Mouse (Mus musculus) lung, postnatal 0 days (tissue): ENCODE measurements around the gene Nkx1-2. TPM values are rescaled to one million over a fixed set of nuclear protein-coding genes. Genes with fewer than 3 reads are reported as not detected.
A peak's percentile ranks its signal among the peaks of the same experiment; 100 is the strongest.

Experiments used
- ATAC-seq: fragments of 200-750 bp; cut with Nextera tagmentation; 2 replicates; pipeline ENCODE4 v1.8.0; 2017; ENCODE audit warnings: moderate library complexity
- DNase-seq: peaks from one replicate; pipeline ENCODE4 v3.0.0-alpha.2; 2016; ENCODE audit warnings: low spot score
- H3K27ac ChIP-seq: fragments of 300-500 bp; sonication (generic); 2 replicates; pipeline ENCODE4 v1.5.1; 2014; ENCODE audit warnings: antibody characterized with exemption, mild to moderate bottlenecking, low read length, mixed read lengths
- H3K27me3 ChIP-seq: fragments of 300-500 bp; sonication (generic); replicated peaks from 2 replicates; pipeline ENCODE4 v1.6.1; 2014; ENCODE audit warnings: low read length, mixed read lengths; ENCODE audit not compliant: insufficient read depth
- H3K36me3 ChIP-seq: fragments of 300-500 bp; sonication (generic); 2 replicates; pipeline ENCODE4 v1.6.1; 2014; ENCODE audit warnings: low read length, mixed read lengths; ENCODE audit not compliant: insufficient read depth
- H3K4me1 ChIP-seq: fragments of 300-500 bp; sonication (generic); 2 replicates; pipeline ENCODE4 v1.6.1; 2014; ENCODE audit warnings: antibody characterized with exemption, low read depth, low read length, mixed read lengths; ENCODE audit not compliant: insufficient read depth
- H3K4me2 ChIP-seq: fragments of 300-500 bp; sonication (generic); replicated peaks from 2 replicates; pipeline ENCODE4 v1.6.1; 2014; ENCODE audit warnings: low read depth, mild to moderate bottlenecking, low read length, moderate library complexity, mixed read lengths
- H3K4me3 ChIP-seq: fragments of 300-500 bp; sonication (generic); 2 replicates; pipeline ENCODE4 v1.5.1; 2014; ENCODE audit warnings: low read depth, low read length
- H3K9ac ChIP-seq: fragments of 300-500 bp; sonication (generic); replicated peaks from 2 replicates; pipeline ENCODE4 v1.6.1; 2014; ENCODE audit warnings: low read depth, mild to moderate bottlenecking
- H3K9me3 ChIP-seq: fragments of 300-500 bp; sonication (generic); 2 replicates; pipeline ENCODE4 v1.6.1; 2016; ENCODE audit warnings: low read length, mixed read lengths
- CTCF ChIP-seq: IDR thresholded peaks from 2 replicates; pipeline ENCODE4 v1.5.1; 2016; ENCODE audit warnings: antibody characterized with exemption, mild to moderate bottlenecking
- EP300 ChIP-seq: IDR thresholded peaks from 2 replicates; pipeline ENCODE4 v1.6.1; 2016; ENCODE audit warnings: antibody characterized with exemption, mild to moderate bottlenecking, control low read depth
- WGBS: fragments of 180-500 bp; shearing (Covaris S2); extraction: QIAGEN DNeasy Blood & Tissue Kit; methylation state at CpG from one replicate; pipeline ENCODE4 v1.1.7; 2014; 5-methylcytosine and 5-hydroxymethylcytosine counted together
- polyA plus RNA-seq: library from polyadenylated mRNA; unstranded; fragments of >200 nt; fragmentation: Nextera tagmentation; extraction: Ambion mirVana; gene quantifications from 2 replicates; pipeline ENCODE4 v1.2.1, GENCODE M21; 2015

Gene Nkx1-2
- polyA plus RNA-seq, 1 experiment from 2014 or later, result not detected

DNA sequence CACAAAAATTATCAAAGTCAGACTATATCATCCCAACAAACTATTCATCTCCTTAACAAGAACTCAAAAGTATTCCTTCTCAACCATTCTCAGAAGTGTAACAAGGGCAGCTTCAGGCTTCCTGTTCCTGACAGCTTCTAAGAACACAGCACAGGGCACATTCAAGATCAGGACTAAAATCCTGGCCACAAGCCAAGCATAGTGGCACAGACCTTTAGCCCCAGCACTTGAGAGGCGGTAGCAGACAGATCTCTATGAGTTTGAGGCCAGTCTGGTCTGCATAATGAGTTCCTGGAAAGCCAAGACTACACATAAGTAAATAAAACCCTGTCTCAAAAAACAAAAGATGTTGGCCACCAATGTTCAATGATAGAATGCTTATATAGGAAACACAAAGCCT, 33.6 kb downstream of the Nkx1-2 start:
- H3K27me3 ChIP-seq, result no peaks in the 10 kb centered on the region
- no peaks in the 10 kb centered on the region for H3K9me3 ChIP-seq
- TF ChIP-seq EP300 (no peak), CTCF (no peak)
- no peak overlapping the region for H3K9ac ChIP-seq
- no peaks in the 10 kb centered on the region for H3K4me1 ChIP-seq
- 24% methylated on average over 1 of the region's 1 CpGs for WGBS
- H3K27ac ChIP-seq, result no peak overlapping the region
- no peak overlapping the region for H3K4me2 ChIP-seq
- DNase-seq (no peak), ATAC-seq (no peak)
- H3K36me3 ChIP-seq, result peaks cover 24% of the 10 kb centered on the region; the same call in 1 of the 2 replicates
- no peak overlapping the region for H3K4me3 ChIP-seq

DNA sequence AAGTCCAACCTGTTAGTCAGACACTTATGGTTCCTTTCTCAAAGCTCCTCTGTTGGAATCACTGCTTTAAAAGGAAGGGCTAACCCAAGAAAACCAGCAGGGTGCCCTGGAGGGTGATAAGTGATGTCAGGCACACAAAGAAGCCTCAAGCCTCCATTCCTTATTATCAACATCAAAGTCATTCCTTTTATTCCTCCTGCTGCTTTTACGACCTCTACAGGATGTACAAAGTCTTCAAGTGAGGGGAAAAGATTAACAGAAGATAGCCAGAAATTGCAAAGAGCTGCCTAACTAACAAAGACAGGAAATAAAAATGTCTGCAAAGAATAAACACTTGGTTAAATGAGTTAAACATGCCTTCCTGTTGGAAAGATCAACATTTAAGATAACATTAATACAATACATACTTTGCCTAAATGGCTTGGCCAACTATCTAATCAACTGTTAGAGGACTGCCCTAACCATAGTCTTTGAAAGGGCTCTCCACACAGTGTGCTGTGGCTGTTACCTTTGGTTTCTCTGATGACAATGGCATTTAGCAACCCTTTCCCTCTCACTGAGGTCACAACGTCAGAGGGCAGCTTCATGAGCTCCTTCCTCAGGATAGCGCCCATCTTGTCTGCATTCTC, 40.2 kb downstream of the Nkx1-2 start:
- H3K4me3 ChIP-seq, result no peak overlapping the region
- no peaks in the 10 kb centered on the region for H3K27me3 ChIP-seq
- peaks cover 4% of the 10 kb centered on the region; the same call in 1 of the 2 replicates for H3K4me1 ChIP-seq
- no peak overlapping the region for H3K4me2 ChIP-seq
- peaks cover 46% of the 10 kb centered on the region; the same call in 1 of the 2 replicates for H3K36me3 ChIP-seq
- DNase-seq, result peak; percentile 52
- WGBS, result 34% methylated on average over 3 of the region's 3 CpGs
- H3K9ac ChIP-seq, result no peak overlapping the region
- H3K9me3 ChIP-seq, result no peaks in the 10 kb centered on the region
- peak; percentile 75 for ATAC-seq
- no peak overlapping the region for H3K27ac ChIP-seq
- peak; percentile 20; the same call in 1 of the 2 replicates for TF ChIP-seq CTCF
- peak; percentile 88 for TF ChIP-seq EP300

DNA sequence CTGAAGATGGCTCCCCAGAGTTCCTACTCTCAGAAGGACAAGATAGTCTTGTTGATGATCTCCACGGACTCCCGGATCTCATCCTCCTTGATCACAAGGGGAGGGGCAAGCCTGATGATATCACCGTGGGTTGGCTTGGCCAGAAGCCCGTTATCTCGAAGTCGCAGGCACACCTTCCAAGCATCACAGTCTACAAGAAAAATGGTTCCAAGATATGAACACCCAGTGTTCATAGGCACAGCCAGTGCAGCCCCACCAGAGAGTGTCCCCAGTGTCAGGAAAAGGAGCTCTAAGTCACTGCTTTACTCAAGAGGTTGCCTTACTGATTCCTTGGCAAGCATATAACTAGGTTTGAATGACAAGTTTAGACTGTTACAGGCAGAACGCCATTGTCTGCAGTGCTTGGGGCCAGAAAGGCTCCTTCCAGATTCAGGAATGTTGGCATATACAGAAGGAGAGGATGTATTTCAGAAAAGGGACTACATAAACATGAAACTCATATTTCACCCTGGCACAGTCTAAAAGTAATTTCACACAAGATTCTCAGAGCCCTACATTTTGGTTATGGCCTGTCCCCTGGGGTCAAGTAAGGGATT, 41.2 kb downstream of the Nkx1-2 start:
- Histone ChIP-seq H3K9ac (no peak overlapping the region), H3K4me2 (no peak overlapping the region), H3K4me3 (no peak overlapping the region), H3K27me3 (no peaks in the 10 kb centered on the region), H3K36me3 (peaks cover 39% of the 10 kb centered on the region; the same call in 1 of the 2 replicates), H3K27ac (no peak overlapping the region), H3K4me1 (peaks cover 4% of the 10 kb centered on the region; the same call in 1 of the 2 replicates), H3K9me3 (no peaks in the 10 kb centered on the region)
- DNase-seq (no peak), ATAC-seq (no peak)
- no peak for TF ChIP-seq CTCF
- no peak for TF ChIP-seq EP300
- WGBS, result 63% methylated on average over 7 of the region's 7 CpGs

DNA sequence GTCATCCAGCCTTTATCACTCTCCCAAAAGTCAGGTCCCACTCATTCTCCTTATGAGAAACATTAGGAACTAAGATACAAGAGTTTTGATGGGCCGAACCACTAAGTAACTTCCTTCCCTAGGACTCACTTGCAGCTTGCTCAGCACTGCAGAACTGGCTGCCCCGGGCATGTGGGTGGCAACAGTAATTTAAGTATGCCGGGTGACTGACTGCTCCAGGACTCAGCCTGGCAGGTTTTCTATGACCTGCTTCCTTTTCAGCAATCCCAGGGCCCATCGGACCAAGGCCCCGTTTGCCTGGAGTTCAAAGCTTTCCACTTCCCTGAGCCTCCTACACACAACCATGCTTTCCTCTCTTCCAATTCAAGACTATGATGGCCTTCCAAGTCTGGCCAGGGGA, 42.9 kb downstream of the Nkx1-2 start:
- Histone ChIP-seq H3K4me2 (no peak overlapping the region), H3K27me3 (no peaks in the 10 kb centered on the region), H3K9ac (no peak overlapping the region), H3K4me3 (no peak overlapping the region), H3K36me3 (peaks cover 29% of the 10 kb centered on the region; the same call in 1 of the 2 replicates), H3K4me1 (peaks cover 4% of the 10 kb centered on the region; the same call in 1 of the 2 replicates), H3K27ac (no peak overlapping the region), H3K9me3 (no peaks in the 10 kb centered on the region)
- TF ChIP-seq EP300 (no peak), CTCF (no peak)
- ATAC-seq (no peak), DNase-seq (no peak)
- 81% methylated on average over 5 of the region's 5 CpGs for WGBS

DNA sequence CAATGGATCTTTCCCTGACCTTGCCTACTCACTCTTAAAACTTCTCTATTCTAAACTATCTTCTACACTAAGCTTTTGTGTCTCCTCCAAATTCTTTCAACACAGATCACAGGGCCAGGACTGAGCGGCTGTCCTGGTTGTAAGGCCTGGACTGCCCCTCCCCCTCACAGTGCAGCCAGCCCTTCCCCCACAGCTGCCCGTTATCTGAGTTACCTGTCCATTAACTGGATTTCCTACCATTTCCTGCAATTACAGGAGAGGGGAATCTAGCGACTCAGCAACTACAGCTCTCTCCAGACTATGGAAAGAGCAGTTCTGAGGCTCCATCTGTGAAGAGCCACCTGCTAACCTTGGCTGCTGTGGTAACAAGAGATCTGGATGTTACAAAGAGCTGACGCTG, 43.5 kb downstream of the Nkx1-2 start:
- Histone ChIP-seq H3K9ac (no peak overlapping the region), H3K27me3 (no peaks in the 10 kb centered on the region), H3K4me3 (no peak overlapping the region), H3K4me2 (no peak overlapping the region), H3K36me3 (peaks cover 25% of the 10 kb centered on the region; the same call in 1 of the 2 replicates), H3K9me3 (no peaks in the 10 kb centered on the region), H3K4me1 (peaks cover 4% of the 10 kb centered on the region; the same call in 1 of the 2 replicates), H3K27ac (no peak overlapping the region)
- ATAC-seq (no peak), DNase-seq (no peak)
- no peak for TF ChIP-seq CTCF
- TF ChIP-seq EP300, result no peak
- WGBS, result 51% methylated on average over 4 of the region's 4 CpGs

DNA sequence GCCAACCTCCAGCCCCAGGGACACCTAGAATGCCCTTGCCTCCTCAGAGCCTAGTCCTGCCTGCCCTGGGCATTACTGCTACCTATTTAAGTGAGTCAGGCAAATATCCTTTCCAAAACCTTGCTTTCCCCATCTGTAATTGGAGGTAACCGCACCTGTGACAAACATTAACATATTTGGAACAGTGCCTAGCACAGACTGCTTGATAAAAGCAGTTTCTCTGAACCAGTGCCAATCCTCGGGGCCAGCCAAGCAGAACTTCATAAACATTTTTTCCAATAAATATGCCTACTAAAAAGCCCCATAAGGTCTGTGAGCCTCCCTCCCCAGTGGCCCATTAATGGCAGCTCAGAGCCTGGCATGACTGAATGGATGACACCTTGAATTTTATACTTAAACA, 45.3 kb downstream of the Nkx1-2 start:
- ATAC-seq, result no peak
- Histone ChIP-seq H3K9me3 (no peaks in the 10 kb centered on the region), H3K4me1 (peaks cover 2% of the 10 kb centered on the region; the same call in 1 of the 2 replicates), H3K4me2 (no peak overlapping the region), H3K9ac (no peak overlapping the region), H3K4me3 (no peak overlapping the region), H3K27me3 (no peaks in the 10 kb centered on the region), H3K36me3 (peaks cover 10% of the 10 kb centered on the region; the same call in 1 of the 2 replicates), H3K27ac (no peak overlapping the region)
- peak; percentile 50 for DNase-seq
- TF ChIP-seq CTCF (no peak), EP300 (no peak)
- WGBS, result 22% methylated on average over 2 of the region's 2 CpGs
